In genomic region chr11:55031211-55031990, GRCm38 (mm10) we compare ENCODE assay signal across 8 mouse cellular contexts. TPM values are rescaled to one million over a fixed set of nuclear protein-coding genes. Genes with fewer than 3 reads are reported as not detected.
DNase-seq lines count a peak whose midpoint lies in the region; ATAC-seq and TF ChIP-seq lines count a peak whose summit lies in the region.

No protein-coding gene starts in this region.

- 0 out of 2 replicates have a peak, but pooled peaks cover 1% of the 10 kb centered on the region for H3K36me3 ChIP-seq in kidney, embryonic 15.5 days
- no peaks in the 10 kb centered on the region for H3K36me3 ChIP-seq in kidney, adult 2 months (ENCODE audit: control insufficient read depth, insufficient read depth, low read length)
- H3K36me3 ChIP-seq in limb, embryonic 11.5 days (ENCODE audit: control insufficient read depth, insufficient read depth, low read length), result no peaks in the 10 kb centered on the region
- no peaks in the 10 kb centered on the region for H3K36me3 ChIP-seq in neural tube, embryonic 15.5 days

- peak overlapping the region; percentile 96 for H3K4me2 ChIP-seq in kidney, embryonic 15.5 days
- peak overlapping the region; percentile 99 for H3K4me2 ChIP-seq in limb, embryonic 11.5 days (ENCODE audit: low read depth, severe bottlenecking)
- H3K4me2 ChIP-seq in neural tube, embryonic 15.5 days, result peak overlapping the region; percentile 94

- 55% methylated on average over 10 of the region's 10 CpGs for WGBS in kidney, embryonic 15.5 days
- 53% methylated on average over 10 of the region's 10 CpGs for WGBS in kidney, adult 2 months
- WGBS in limb, embryonic 11.5 days, result 57% methylated on average over 10 of the region's 10 CpGs
- 51% methylated on average over 10 of the region's 10 CpGs for WGBS in neural tube, embryonic 15.5 days

- TF ChIP-seq POLR2A in kidney, adult 2 months (IDR thresholded peaks at IDR 0.05; ENCODE audit: low read depth, low read length), result no peak

- H3K27me3 ChIP-seq in kidney, embryonic 15.5 days, result no peaks in the 10 kb centered on the region
- H3K27me3 ChIP-seq in kidney, adult 2 months (replicated peaks; ENCODE audit: control insufficient read depth, insufficient read depth, low read length), result no peaks in the 10 kb centered on the region
- no peaks in the 10 kb centered on the region for H3K27me3 ChIP-seq in limb, embryonic 11.5 days (ENCODE audit: control insufficient read depth, insufficient read depth, low read length)
- H3K27me3 ChIP-seq in neural tube, embryonic 15.5 days (replicated peaks), result peaks cover 17% of the 10 kb centered on the region; the same call in 1 of the 2 replicates

- no peak for ATAC-seq in kidney, embryonic 15.5 days (replicated peaks; ENCODE audit: low FRiP score)
- 0 out of 2 replicates have a peak, but pooled peaks have one; percentile 17 for ATAC-seq in limb, embryonic 11.5 days (ENCODE audit: insufficient number of reproducible peaks, low FRiP score, low TSS enrichment, low read depth)
- ATAC-seq in neural tube, embryonic 15.5 days (ENCODE audit: low FRiP score), result no peak
- no peak for ATAC-seq in monocyte, adult 5-6 weeks (replicated peaks; ENCODE audit: insufficient number of reproducible peaks, low FRiP score, low TSS enrichment, poor library complexity, severe bottlenecking)

- peak overlapping the region; percentile 72 for H3K27ac ChIP-seq in kidney, embryonic 15.5 days
- H3K27ac ChIP-seq in kidney, adult 2 months (ENCODE audit: insufficient read depth, low read depth, low read length), result no peak overlapping the region
- no peak overlapping the region; the same call in 1 of the 2 replicates for H3K27ac ChIP-seq in brown adipose tissue, adult 24 weeks (replicated peaks; ENCODE audit: low read depth, low read length)
- H3K27ac ChIP-seq in limb, embryonic 11.5 days (replicated peaks; ENCODE audit: low read depth, low read length), result no peak overlapping the region
- H3K27ac ChIP-seq in neural tube, embryonic 15.5 days (replicated peaks), result peak overlapping the region; percentile 70

- H3K4me1 ChIP-seq in kidney, embryonic 15.5 days, result peaks cover 65% of the 10 kb centered on the region
- H3K4me1 ChIP-seq in kidney, adult 2 months (ENCODE audit: control insufficient read depth, insufficient read depth, low read length), result peaks cover 28% of the 10 kb centered on the region
- H3K4me1 ChIP-seq in brown adipose tissue, adult 24 weeks (ENCODE audit: control insufficient read depth, insufficient read depth, insufficient read length, low read length), result peaks cover 28% of the 10 kb centered on the region
- H3K4me1 ChIP-seq in limb, embryonic 11.5 days (ENCODE audit: control insufficient read depth, insufficient read depth, low read length), result peaks cover 8% of the 10 kb centered on the region
- H3K4me1 ChIP-seq in neural tube, embryonic 15.5 days, result peaks cover 51% of the 10 kb centered on the region

- no peak for DNase-seq in kidney, adult 2 months
- DNase-seq in limb, embryonic 11.5 days (ENCODE audit: low spot score), result no peak
- no peak for DNase-seq in cerebellum, adult 11-12 months
- no peak for DNase-seq in urinary bladder, adult 18-20 months (ENCODE audit: low spot score in 2 of 2)

- no peaks in the 10 kb centered on the region for H3K9me3 ChIP-seq in kidney, embryonic 15.5 days (replicated peaks)
- H3K9me3 ChIP-seq in limb, embryonic 11.5 days (ENCODE audit: control insufficient read depth, low read length), result no peaks in the 10 kb centered on the region
- no peaks in the 10 kb centered on the region for H3K9me3 ChIP-seq in neural tube, embryonic 15.5 days (replicated peaks)

- peak overlapping the region; percentile 75 for H3K4me3 ChIP-seq in kidney, embryonic 15.5 days (replicated peaks)
- no peak overlapping the region for H3K4me3 ChIP-seq in kidney, adult 2 months (ENCODE audit: insufficient read depth, low read depth, low read length)
- H3K4me3 ChIP-seq in brown adipose tissue, adult 24 weeks (ENCODE audit: insufficient read depth, low read depth, low read length), result peak overlapping the region; percentile 96
- H3K4me3 ChIP-seq in limb, embryonic 11.5 days (ENCODE audit: low read depth, low read length), result peak overlapping the region; percentile 5; the same call in 1 of the 2 replicates
- H3K4me3 ChIP-seq in neural tube, embryonic 15.5 days (replicated peaks), result peak overlapping the region; percentile 60

- TF ChIP-seq CTCF in kidney, adult 2 months (conservative IDR thresholded peaks at IDR 0.05; ENCODE audit: insufficient read depth, insufficient read length, low read depth, low read length), result no peak

- peak overlapping the region; percentile 42; the same call in 1 of the 2 replicates for H3K9ac ChIP-seq in kidney, embryonic 15.5 days
- H3K9ac ChIP-seq in limb, embryonic 11.5 days (ENCODE audit: low read length), result peak overlapping the region; percentile 30; the same call in 1 of the 2 replicates
- 0 out of 2 replicates have a peak overlapping the region, but pooled peaks have one; percentile 5 for H3K9ac ChIP-seq in neural tube, embryonic 15.5 days (replicated peaks)

RNA-seq across cellular contexts. Expression of gene Anxa6, which starts 1.8 kb away (rescaled TPM):
- polyA plus RNA-seq in kidney, embryonic 15.5 days (2015; fragmentation: Nextera tagmentation; extraction: Ambion mirVana), result 201 and 233 TPM in 2 replicates
- polyA plus RNA-seq in kidney, adult 2 months (2012; rRNA removed), result 76.5 and 87.9 TPM in 2 replicates
- polyA plus RNA-seq in brown adipose tissue, adult 24 weeks (2012; ENCODE audit: insufficient read depth, insufficient read length, missing spikeins), result 212 and 213 TPM in 2 replicates
- polyA plus RNA-seq in limb, embryonic 11.5 days (2014; fragmentation: Nextera tagmentation; extraction: Ambion mirVana), result 93.9 and 97.4 TPM in 2 replicates
- 98.4 and 142 TPM in 2 replicates for polyA plus RNA-seq in neural tube, embryonic 15.5 days (2015; fragmentation: Nextera tagmentation; extraction: Ambion mirVana)
- total RNA-seq in monocyte, adult 5-6 weeks (2017), result 264 to 506 TPM (median 281 TPM) in 3 replicates

RNA-seq across cellular contexts. Expression of gene Ccdc69, which starts 46.5 kb away (rescaled TPM):
- 3.2 and 3.3 TPM in 2 replicates for polyA plus RNA-seq in kidney, embryonic 15.5 days (2015; fragmentation: Nextera tagmentation; extraction: Ambion mirVana)
- 1.6 and 2.0 TPM in 2 replicates for polyA plus RNA-seq in kidney, adult 2 months (2012; rRNA removed)
- 42.5 and 46.3 TPM in 2 replicates for polyA plus RNA-seq in brown adipose tissue, adult 24 weeks (2012; ENCODE audit: insufficient read depth, insufficient read length, missing spikeins)
- 0.23 and 0.88 TPM in 2 replicates for polyA plus RNA-seq in limb, embryonic 11.5 days (2014; fragmentation: Nextera tagmentation; extraction: Ambion mirVana)
- polyA plus RNA-seq in neural tube, embryonic 15.5 days (2015; fragmentation: Nextera tagmentation; extraction: Ambion mirVana), result 0.56 and 2.7 TPM in 2 replicates
- 41.1 to 55.7 TPM (median 42.3 TPM) in 3 replicates for total RNA-seq in monocyte, adult 5-6 weeks (2017)

Comparison
In these comparisons a context has a peak if more than half of its experiments do, and no peak if none do; other contexts are left out.
1. H3K27ac ChIP-seq: peak in kidney, embryonic 15.5 days (single experiment) and neural tube, embryonic 15.5 days (single experiment); none in kidney, adult 2 months (single experiment), brown adipose tissue, adult 24 weeks (single experiment) and limb, embryonic 11.5 days (single experiment).
2. RNA of gene Ccdc69, which starts 46.5 kb away (polyA plus RNA-seq): 42.5 to 46.3 TPM in brown adipose tissue, adult 24 weeks; 3.2 to 3.3 TPM in kidney, embryonic 15.5 days, 1.6 to 2.0 TPM in kidney, adult 2 months, 0.23 to 0.88 TPM in limb, embryonic 11.5 days and 0.56 to 2.7 TPM in neural tube, embryonic 15.5 days; every median in the first group is over 10 times any median in the second.
3. Peak in every context shown above with its lines, with median percentiles within 50 percentile points of each other: H3K4me2 ChIP-seq and H3K9ac ChIP-seq.